Mouse (Mus musculus) hindbrain, embryonic 14.5 days (tissue): ENCODE data around the gene Ptn. TPM values are rescaled to one million over a fixed set of nuclear protein-coding genes. Genes with fewer than 3 reads are reported as not detected.
"Not testable (repeated sequence)": the region's sequence is repeated elsewhere in the genome, so short reads cannot be mapped to it uniquely, and the experiment has no call there.

Experiments
- ATAC-seq: fragments of 200-750 bp; cut with Nextera tagmentation; 2 replicates; pipeline ENCODE4 v1.8.0; 2017; ENCODE audit warnings: moderate number of reproducible peaks, mild to moderate bottlenecking, moderate TSS enrichment, moderate library complexity; ENCODE audit not compliant: low FRiP score
- DNase-seq: peaks from one replicate; pipeline ENCODE4 v3.0.0-alpha.2; 2015; ENCODE audit warnings: low spot score
- H3K27ac ChIP-seq: fragments of 300-500 bp; sonication (generic); 2 replicates; pipeline ENCODE4 v1.5.1; 2014; ENCODE audit warnings: mild to moderate bottlenecking, moderate library complexity
- H3K27me3 ChIP-seq: fragments of 300-500 bp; sonication (generic); 2 replicates; pipeline ENCODE4 v1.6.1; 2014; ENCODE audit warnings: mild to moderate bottlenecking, low read length, mixed read lengths; ENCODE audit not compliant: control insufficient read depth, insufficient read depth
- H3K36me3 ChIP-seq: fragments of 300-500 bp; sonication (generic); replicated peaks from 2 replicates; pipeline ENCODE4 v1.6.1; 2014; ENCODE audit not compliant: control insufficient read depth, insufficient read depth
- H3K4me1 ChIP-seq: fragments of 300-500 bp; sonication (generic); replicated peaks from 2 replicates; pipeline ENCODE4 v1.6.1; 2014; ENCODE audit warnings: antibody characterized with exemption, low read length, mixed read lengths; ENCODE audit not compliant: control insufficient read depth, insufficient read depth
- H3K4me2 ChIP-seq: fragments of 300-500 bp; sonication (generic); replicated peaks from 2 replicates; pipeline ENCODE4 v1.6.1; 2014; ENCODE audit warnings: mild to moderate bottlenecking, moderate library complexity
- H3K4me3 ChIP-seq: fragments of 300-500 bp; sonication (generic); replicated peaks from 2 replicates; pipeline ENCODE4 v1.5.1; 2014; ENCODE audit warnings: mild to moderate bottlenecking, low read length
- H3K9ac ChIP-seq: fragments of 300-500 bp; sonication (generic); 2 replicates; pipeline ENCODE4 v1.6.1; 2014
- H3K9me3 ChIP-seq: fragments of 300-500 bp; sonication (generic); 2 replicates; pipeline ENCODE4 v1.6.1; 2016; ENCODE audit warnings: low read length; ENCODE audit not compliant: control insufficient read depth
- WGBS: fragments of 180-500 bp; shearing (Covaris S2); extraction: QIAGEN DNeasy Blood & Tissue Kit; methylation state at CpG from one replicate; pipeline ENCODE4 v1.1.7; 2014; 5-methylcytosine and 5-hydroxymethylcytosine counted together
- polyA plus RNA-seq: library from polyadenylated mRNA; unstranded; fragments of >200 nt; fragmentation: Nextera tagmentation; extraction: Ambion mirVana; gene quantifications from 2 replicates; pipeline ENCODE4 v1.2.1, GENCODE M21; 2014

The Ptn gene
- polyA plus RNA-seq, 1 experiment from 2014 or later = 732 TPM

DNA sequence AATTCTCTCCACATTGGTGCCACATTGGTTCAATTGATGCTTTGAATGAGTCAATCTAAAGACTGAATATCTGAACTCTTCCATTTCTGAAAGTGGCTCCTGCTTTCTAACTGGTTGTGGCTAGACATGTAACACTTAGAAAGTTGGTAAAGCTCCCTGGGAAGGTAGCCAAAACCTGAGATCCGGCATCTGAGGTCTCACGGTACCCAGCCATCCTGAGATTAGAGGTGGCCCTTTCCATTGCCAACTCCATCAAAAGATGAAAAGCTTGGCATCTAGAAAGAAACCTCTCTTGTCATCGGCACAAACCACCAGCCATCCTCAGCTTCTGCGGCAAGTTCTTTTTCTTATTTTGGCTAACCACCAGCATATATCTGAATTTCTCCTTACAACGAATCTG lies 70.2 kb downstream of the Ptn start:
- peaks cover 81% of the 10 kb centered on the region for H3K36me3 ChIP-seq
- WGBS = 88% methylated on average over 5 of the region's 5 CpGs

DNA sequence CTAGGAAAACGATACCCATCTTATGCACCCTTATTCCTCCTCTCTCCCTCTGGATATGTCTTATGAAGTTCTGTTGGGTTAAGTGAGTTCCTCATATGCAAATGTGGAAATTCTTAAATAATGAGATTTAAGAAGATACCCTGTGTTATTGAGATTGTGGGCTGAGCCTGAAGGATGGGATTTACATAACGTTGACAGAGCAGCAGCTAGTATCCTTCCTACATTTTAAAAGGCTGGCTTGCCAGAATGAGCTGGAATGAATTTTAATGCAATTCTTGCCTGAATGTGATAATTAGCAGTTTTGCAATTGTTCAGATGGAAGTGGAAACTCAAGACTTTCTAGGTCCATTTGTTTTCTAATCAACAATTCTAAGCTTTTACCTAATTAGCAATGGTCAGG lies 73.3 kb downstream of the Ptn start:
- ATAC-seq (no peak), DNase-seq (no peak)
- Histone ChIP-seq H3K36me3 (peaks cover 80% of the 10 kb centered on the region), H3K27ac (no peak overlapping the region), H3K4me2 (no peak overlapping the region), H3K9me3 (peaks cover 4% of the 10 kb centered on the region; the same call in 1 of the 2 replicates), H3K9ac (no peak overlapping the region), H3K4me3 (no peak overlapping the region), H3K27me3 (no peaks in the 10 kb centered on the region), H3K4me1 (no peaks in the 10 kb centered on the region)
- 78% methylated on average over 2 of the region's 2 CpGs for WGBS

More for the DNA sequence above, 70.2 kb downstream of the Ptn start:
- Histone ChIP-seq H3K4me1 (no peaks in the 10 kb centered on the region), H3K9me3 (no peaks in the 10 kb centered on the region), H3K4me2 (no peak overlapping the region), H3K9ac (no peak overlapping the region), H3K27ac (no peak overlapping the region), H3K27me3 (no peaks in the 10 kb centered on the region), H3K4me3 (no peak overlapping the region)
- DNase-seq (no peak), ATAC-seq (no peak)

DNA sequence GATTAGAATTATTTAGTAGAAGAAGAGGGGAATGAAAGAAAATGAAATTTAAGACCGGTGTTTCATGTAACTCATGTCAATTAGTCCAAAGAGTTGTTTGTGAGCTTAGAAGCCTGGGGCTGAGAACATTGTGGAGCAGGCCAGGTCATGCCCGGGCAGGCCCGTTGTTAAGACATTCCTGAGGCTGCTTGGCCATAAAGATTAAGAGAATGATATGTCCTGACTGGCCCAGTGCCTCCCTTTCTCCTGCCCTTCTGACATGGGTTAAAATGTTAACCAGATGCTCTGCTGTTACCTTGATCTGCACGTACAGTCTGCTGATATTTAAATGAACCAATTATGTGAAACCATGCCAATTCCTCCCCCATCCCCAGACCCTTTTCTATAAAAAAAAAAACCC lies 74.4 kb downstream of the Ptn start:
- not testable (repeated sequence) for H3K4me2 ChIP-seq, H3K27me3 ChIP-seq, H3K27ac ChIP-seq, DNase-seq, H3K4me3 ChIP-seq, H3K4me1 ChIP-seq, ATAC-seq, H3K9ac ChIP-seq
- WGBS = 88% methylated on average over 4 of the region's 4 CpGs
- Histone ChIP-seq H3K9me3 (peaks cover 16% of the 10 kb centered on the region), H3K36me3 (peaks cover 80% of the 10 kb centered on the region)

DNA sequence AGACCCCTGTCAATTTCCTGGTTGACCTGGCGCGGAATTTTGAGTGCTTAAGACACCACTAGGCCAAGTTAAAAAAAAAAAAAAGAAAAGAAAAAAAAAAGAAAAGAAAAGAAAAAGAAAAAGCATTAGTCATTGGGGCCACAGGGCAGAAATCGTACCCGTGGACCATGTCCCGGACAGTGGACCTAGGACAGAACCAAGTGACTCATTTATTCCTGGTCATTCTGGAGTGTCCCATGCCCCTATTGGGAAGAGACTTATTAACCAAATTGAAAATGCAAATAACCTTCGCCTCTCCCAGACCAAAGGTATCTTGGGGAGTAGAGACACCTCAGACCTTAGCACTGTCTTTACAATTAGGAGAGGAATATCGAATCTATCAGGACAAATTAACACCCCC lies 80.2 kb downstream of the Ptn start:
- not testable (repeated sequence) for H3K4me2 ChIP-seq, H3K4me3 ChIP-seq, H3K4me1 ChIP-seq, ATAC-seq, H3K27ac ChIP-seq, H3K9ac ChIP-seq, DNase-seq, H3K27me3 ChIP-seq
- H3K9me3 ChIP-seq = peaks cover 22% of the 10 kb centered on the region
- peaks cover 51% of the 10 kb centered on the region for H3K36me3 ChIP-seq
- 93% methylated on average over 7 of the region's 7 CpGs for WGBS

DNA sequence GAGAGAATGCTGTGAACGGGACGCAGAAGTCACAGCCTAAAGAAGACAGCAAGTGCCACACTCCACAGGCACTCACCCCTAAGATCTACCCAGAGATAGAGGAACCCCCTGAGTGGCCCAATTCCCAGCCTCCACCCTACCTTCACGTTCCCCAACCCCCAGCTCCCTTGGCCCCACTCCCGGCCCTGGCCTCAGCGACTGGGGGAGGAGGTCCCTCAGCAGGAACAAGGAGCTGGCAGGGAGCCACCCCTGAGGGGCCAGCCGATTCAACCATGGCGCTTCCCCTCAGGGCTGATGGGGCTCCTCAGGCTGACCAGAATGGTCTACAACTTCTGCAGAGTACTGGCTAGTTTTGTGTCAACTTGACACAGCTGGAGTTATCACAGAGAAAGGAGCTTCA lies 81.9 kb downstream of the Ptn start:
- H3K9me3 ChIP-seq = peaks cover 22% of the 10 kb centered on the region
- H3K4me1 ChIP-seq = 0 out of 2 replicates have a peak, but pooled peaks cover 7% of the 10 kb centered on the region
- H3K9ac ChIP-seq = no peak overlapping the region
- DNase-seq (no peak), ATAC-seq (peak; percentile 34; the same call in 1 of the 2 replicates)
- peaks cover 40% of the 10 kb centered on the region for H3K36me3 ChIP-seq
- H3K27ac ChIP-seq = no peak overlapping the region
- H3K4me3 ChIP-seq = no peak overlapping the region
- WGBS = 73% methylated on average over 7 of the region's 7 CpGs
- no peaks in the 10 kb centered on the region for H3K27me3 ChIP-seq
- H3K4me2 ChIP-seq = no peak overlapping the region

DNA sequence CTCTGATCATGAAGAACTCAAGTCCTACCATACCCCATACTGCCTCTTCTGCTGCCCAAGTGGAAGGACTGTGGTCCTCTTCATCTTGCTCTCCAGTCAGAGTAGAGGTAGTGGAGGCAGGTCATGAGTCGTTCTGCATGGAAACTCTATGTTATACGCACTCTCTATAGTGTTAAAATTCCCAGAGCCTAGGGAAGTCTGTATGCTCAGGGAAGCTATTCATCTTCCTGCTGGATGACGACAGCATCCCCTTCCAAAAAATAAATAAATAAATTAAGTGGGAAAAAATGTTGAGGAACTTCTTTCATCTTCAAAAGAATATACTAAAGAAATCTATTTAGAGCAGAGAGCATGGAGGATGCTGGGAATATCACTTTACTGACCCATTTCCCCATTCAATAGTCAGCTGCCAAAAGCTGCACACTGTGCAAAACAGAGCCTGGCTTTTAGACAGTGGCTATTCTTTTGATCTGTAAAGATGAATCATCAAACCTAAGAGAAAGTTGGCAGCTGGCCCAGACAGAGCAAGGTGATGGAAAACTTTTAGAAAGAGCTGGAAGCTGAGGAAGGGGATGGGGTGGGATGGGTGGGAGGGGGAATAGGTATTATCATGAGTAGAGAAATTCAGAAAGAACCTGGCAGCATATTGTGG lies 84.4 kb downstream of the Ptn start:
- H3K4me2 ChIP-seq = no peak overlapping the region
- H3K9ac ChIP-seq = no peak overlapping the region
- 0 out of 2 replicates have a peak, but pooled peaks cover 16% of the 10 kb centered on the region for H3K4me1 ChIP-seq
- DNase-seq (no peak), ATAC-seq (no peak; the same call in 1 of the 2 replicates)
- peaks cover 6% of the 10 kb centered on the region; the same call in 1 of the 2 replicates for H3K9me3 ChIP-seq
- H3K36me3 ChIP-seq = peaks cover 17% of the 10 kb centered on the region
- 69% methylated on average over 3 of the region's 3 CpGs for WGBS
- H3K27ac ChIP-seq = no peak overlapping the region
- H3K4me3 ChIP-seq = no peak overlapping the region
- no peaks in the 10 kb centered on the region for H3K27me3 ChIP-seq

DNA sequence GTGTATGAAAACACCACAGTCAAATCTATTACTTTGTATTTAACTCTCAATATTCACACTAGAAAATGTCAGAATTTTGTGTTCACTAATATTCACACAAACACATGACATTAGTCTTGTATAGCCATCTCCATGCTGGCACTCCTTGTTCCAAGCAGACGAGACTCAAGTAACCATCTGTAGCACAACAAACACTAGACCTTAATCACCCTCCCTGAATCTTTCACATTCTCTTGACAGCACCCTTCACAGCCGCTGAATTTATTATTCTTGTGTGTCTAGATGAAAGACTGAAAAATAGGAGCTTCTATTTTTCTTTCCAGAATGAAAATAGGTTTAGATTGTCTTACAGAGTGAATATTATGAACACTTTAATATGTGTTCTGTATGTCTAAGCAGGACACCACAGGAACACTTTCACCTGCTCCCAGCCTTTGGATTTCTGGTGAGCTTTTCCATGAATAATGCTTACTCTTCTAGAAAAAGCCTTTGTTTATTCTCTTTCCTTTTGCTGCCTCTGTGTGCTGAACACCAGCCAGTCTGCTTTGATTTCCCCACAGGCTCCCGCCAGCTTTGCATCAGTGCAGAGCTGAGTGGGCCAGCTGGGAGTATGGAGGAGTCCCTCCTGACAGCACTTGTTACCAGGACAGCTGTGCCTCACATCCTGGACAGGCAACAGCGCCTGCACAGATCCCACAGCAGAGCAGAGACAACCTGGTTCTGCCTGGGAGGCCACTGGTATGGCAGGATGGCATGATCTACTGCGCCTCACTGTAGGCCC lies 87.1 kb downstream of the Ptn start:
- ATAC-seq (peak; percentile 79), DNase-seq (peak; percentile 51)
- Histone ChIP-seq H3K27me3 (no peaks in the 10 kb centered on the region), H3K4me3 (no peak overlapping the region), H3K4me2 (no peak overlapping the region), H3K36me3 (no peaks in the 10 kb centered on the region; the same call in none of the 2 replicates), H3K4me1 (0 out of 2 replicates have a peak, but pooled peaks cover 16% of the 10 kb centered on the region), H3K9me3 (no peaks in the 10 kb centered on the region), H3K9ac (no peak overlapping the region), H3K27ac (peak overlapping the region; percentile 77)
- WGBS = 40% methylated on average over 5 of the region's 5 CpGs

DNA sequence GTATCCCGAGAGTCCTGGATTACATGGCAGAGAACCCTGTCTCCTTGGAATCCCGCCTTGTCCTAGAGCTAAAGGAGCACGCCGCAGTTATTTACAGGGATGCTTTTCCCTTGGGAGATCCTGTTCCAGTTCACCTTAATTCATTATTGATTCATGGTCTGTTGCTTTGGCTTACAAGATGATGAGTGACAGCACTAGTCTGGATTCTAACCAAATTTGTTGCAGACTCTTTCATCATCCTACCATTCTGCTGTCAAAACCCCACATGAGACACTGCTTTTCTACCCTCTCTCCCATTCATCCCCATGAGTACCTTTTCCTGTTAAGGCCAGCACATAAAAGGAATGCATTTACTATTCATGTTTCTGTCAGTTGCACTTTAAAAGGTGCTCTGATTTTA lies 96.7 kb downstream of the Ptn start:
- DNase-seq (no peak), ATAC-seq (no peak)
- Histone ChIP-seq H3K4me3 (no peak overlapping the region), H3K4me2 (no peak overlapping the region), H3K9ac (no peak overlapping the region), H3K4me1 (no peaks in the 10 kb centered on the region), H3K36me3 (peaks cover 31% of the 10 kb centered on the region), H3K27ac (no peak overlapping the region), H3K27me3 (no peaks in the 10 kb centered on the region), H3K9me3 (no peaks in the 10 kb centered on the region)
- 63% methylated on average over 4 of the region's 4 CpGs for WGBS

DNA sequence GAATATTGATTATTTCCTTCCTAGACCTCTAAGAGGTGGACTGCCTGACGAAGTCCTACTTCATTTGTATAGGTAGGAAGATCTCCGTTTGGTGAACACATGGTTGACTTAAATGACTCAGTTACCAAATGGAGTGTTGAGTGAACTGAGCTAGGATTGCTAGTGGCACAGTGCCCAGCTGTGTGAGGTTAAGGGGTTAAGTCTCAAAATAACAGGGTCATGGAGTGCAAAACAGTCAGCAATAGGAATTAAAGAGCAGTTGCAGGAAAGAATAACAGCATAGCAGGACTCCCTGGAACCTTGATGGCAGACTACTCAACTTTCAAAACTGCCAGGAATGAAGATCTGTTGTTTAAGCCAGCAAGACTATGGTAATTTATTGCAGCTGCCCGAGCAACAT lies 114.5 kb downstream of the Ptn start:
- no peak overlapping the region for H3K27ac ChIP-seq
- H3K4me2 ChIP-seq = no peak overlapping the region
- DNase-seq (no peak), ATAC-seq (no peak)
- H3K36me3 ChIP-seq = no peaks in the 10 kb centered on the region
- no peak overlapping the region for H3K4me3 ChIP-seq
- no peak overlapping the region for H3K9ac ChIP-seq
- no peaks in the 10 kb centered on the region for H3K9me3 ChIP-seq
- WGBS = 46% methylated on average over 3 of the region's 3 CpGs
- H3K4me1 ChIP-seq = no peaks in the 10 kb centered on the region
- H3K27me3 ChIP-seq = no peaks in the 10 kb centered on the region
